Mouse (Mus musculus): Measurements from ENCODE around the gene Tnfsf10.

The Tnfsf10 gene

GRCm38 (mm10) chr3:27302339-27303022 is 14.3 kb upstream of the Tnfsf10 start:
- no peak for DNase-seq (ENCODE audit: low read depth in 1 of 2, low spot score in 2 of 2)

DNA sequence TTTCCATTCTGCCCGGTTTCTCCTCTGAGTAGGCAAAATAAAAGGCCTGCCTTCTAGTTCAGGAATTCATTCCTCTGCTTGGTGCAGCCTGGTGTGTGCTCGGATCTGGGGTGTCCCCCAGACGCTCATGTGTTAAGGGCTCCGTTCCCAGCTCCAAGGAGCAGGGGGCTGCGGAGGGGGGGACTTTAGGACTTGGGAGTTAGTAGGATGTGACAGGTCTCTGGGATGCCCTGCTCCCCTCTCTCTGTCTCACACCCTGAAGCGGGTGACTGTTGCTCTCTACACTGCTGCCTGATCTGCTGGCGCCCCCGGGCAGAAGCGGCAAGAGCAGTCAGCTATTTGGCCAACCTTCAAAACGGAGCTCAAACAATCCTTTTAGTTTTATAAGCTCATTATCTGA is 10.0 kb upstream of the Tnfsf10 start:
- DNase-seq (ENCODE audit: low read depth in 1 of 2, low spot score in 2 of 2), result no peak

GRCm38 (mm10) chr3:27310973-27311372 is 5.9 kb upstream of the Tnfsf10 start:
- no peak for DNase-seq (ENCODE audit: low read depth in 1 of 2, low spot score in 2 of 2)

DNA sequence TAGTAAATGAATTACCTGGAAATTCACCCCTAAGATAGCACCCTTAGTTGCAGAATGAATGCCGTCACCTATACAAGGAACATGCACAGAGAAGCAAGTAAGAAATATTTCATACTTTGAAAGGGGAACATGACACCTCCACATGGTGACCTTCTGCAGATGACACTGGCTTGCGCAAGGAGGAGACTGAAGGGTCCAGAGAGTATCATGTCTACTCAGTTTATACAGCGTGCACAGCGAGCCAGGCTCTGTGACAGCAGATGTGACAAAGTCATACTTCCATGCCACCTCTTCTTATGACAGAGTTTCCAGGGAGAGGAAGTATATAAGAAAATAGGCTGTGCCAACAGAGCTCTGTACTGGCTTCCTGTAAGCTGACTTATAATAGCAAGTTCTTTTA is 5.4 kb upstream of the Tnfsf10 start:
- DNase-seq (ENCODE audit: low read depth in 1 of 2, low spot score in 2 of 2), result no peak

- DNase-seq (ENCODE audit: low read depth in 1 of 2, low spot score in 2 of 2), result no peak
These were observed 2.2 kb upstream of the Tnfsf10 start for GRCm38 (mm10) chr3:27314506-27315164.

DNA sequence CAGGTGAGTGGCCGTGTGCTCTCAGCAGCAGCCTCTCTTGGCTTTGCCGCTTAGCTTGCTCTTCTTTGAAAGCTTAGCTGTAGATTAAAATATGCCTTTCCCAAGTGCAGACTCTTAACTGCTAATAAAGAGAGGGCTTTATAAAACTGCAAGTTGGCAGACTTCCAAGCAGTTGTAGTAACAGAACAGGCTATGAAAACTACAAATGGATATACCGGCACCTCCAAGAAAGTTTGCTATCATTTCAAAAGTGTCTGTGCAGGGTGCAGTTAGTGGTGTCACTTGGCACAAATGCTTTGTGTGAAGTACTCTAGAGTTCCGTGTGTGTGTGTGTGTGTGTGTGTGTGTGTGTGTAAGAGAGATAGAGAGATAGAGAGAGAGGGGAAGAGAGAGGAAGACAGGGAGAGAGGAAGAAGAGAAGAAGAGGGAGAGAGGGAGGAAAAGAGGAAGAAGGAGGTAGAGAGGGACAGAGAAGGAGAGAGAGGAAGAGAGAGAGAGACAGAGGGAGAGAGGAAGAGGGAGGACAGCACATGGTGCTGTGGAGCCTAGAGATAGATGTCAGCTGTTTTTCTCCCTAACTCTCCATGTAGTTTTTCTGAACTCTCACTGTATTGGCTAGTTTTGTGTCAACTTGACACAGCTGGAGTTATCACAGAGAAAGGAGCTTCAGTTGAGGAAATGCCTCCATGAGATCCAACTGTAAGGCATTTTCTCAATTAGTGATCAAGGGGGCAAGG is 628 bp downstream of the Tnfsf10 start:
- DNase-seq (ENCODE audit: low read depth in 1 of 2, low spot score in 2 of 2), result no peak

DNA sequence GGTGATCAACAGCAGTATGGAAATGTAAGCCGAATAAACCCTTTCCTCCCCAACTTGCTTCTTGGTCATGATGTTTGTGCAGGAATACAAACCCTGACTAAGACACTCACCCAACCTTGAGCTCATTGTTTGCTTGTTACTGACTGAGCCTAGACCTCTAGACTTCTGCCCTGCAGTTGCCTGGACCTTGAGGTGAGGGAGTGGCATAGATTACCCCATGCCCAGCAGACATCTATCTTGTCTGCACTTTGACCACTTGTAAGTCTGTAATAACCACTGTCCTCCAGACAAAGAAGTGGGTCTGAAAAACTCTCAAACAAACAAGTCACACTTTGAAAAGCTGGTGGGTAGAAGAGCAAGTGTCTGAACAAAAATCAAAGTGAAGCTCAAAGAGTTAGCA is 2.8 kb downstream of the Tnfsf10 start:
- no peak for DNase-seq (ENCODE audit: low read depth in 1 of 2, low spot score in 2 of 2)

- DNase-seq (ENCODE audit: low read depth in 1 of 2, low spot score in 2 of 2), result no peak
These were observed 4.0 kb downstream of the Tnfsf10 start for GRCm38 (mm10) chr3:27320613-27321495.

DNA sequence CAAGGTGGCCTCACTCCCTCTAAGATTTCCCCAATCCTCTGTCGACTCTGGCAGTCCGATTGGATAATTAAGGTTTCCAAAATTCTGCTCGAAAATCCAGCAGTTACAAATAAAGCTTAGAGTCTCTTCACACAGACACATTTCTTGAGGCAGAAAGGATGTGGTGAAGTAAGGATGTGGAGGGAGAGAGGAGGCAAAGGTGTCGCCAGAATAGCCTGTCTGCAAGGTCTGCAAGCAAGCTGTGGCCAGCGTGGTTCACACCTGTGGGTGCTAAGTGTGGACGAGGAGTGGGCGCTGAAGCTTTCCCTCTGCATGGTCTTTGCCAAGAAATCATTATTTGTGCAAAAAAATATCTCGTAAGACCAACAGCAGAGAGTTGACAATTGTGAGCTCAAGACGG is 5.8 kb downstream of the Tnfsf10 start:
- no peak for DNase-seq (ENCODE audit: low read depth in 1 of 2, low spot score in 2 of 2)

DNA sequence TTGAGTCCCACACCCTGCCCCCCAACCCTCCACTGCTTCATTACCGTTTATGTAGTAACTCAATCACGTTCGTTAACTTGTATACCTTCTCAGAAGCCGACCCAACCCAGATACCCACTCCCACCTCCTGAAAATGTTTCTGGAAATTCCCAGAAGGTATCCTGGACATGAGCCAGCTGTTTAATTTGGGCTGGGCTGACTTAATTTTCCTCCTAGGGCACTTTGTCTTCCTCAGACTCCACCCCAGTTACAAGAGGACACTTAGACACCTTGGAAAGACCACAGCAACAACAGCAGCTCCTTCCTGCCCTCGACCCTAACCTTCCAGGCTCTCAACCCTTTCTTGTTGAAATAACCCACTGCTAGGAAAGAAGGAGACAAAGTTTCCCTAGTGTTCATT is 6.7 kb downstream of the Tnfsf10 start:
- no peak for DNase-seq (ENCODE audit: low read depth in 1 of 2, low spot score in 2 of 2)

DNA sequence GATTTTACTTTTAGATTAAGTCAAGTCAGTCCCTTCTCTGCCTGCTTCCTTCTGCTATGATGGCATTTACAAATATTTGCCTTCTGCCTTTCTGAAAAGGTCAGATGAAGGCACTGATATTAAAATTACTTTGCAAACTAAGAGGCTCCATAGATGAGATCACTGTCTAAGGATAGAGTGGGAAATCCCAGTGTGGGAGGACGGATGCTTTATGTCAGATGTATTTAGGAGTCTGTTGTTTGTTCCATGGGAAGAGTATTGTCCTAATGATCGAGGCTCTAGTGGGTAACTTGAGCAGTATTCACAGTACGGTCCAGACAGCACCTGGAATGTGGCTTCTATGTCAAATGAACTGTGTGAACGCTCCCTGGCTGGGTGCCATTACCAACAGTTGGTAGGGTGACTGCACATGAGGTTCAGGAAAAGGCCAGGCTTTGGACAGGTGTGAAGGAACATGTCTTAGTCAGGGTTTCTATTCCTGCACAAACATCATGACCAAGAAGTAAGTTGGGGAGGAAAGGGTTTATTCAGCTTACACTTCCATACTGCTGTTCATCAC is 9.9 kb downstream of the Tnfsf10 start:
- no peak for DNase-seq (ENCODE audit: low read depth in 1 of 2, low spot score in 2 of 2)

GRCm38 (mm10) chr3:27330706-27331105 is 13.9 kb downstream of the Tnfsf10 start:
- DNase-seq (ENCODE audit: low read depth in 1 of 2, low spot score in 2 of 2), result no peak

DNA sequence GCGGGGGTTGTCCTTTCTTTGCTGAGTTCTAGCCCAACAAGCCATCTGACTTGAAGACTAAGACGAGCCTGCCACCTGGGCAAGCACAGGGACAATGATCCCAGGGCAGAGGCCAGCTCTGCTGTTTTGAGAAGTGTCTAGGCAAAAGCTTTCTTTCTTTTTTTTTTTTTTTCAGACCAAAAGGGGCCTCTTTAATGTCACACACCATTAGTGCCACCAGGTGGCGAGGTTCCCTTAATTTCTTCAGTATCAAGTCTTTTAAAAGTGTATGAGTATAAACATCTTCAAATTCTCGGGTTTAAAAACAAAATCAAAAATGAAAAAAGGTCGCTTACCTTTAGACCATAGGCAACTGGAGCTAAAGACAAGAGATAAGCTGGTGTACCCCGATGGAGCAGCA is 21.6 kb downstream of the Tnfsf10 start:
- DNase-seq (ENCODE audit: low read depth in 1 of 2, low spot score in 2 of 2), result no peak

DNA sequence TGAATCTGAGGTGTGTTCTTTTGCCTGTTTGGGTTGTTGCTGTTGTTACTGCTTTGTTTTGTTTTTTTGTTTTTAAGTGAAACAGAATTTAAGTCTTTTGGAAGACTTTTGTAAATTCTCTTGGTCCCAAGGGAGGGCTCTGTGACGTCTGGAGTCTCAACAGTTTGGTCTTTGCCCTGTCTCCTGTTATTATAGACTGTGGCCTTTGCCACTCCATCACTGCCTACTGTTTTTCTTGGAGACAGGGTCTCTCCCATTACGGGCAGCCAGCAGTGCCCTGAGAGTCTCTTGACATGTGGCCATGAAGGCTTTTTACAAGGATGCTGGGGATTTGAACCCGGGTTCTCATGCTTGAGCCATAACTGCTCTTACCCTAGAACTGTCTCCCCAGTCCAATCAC is 22.1 kb downstream of the Tnfsf10 start:
- DNase-seq (ENCODE audit: low read depth in 1 of 2, low spot score in 2 of 2), result no peak

- DNase-seq (ENCODE audit: low read depth in 1 of 2, low spot score in 2 of 2), result no peak
These were observed 23.9 kb downstream of the Tnfsf10 start for GRCm38 (mm10) chr3:27340757-27341156.

DNA sequence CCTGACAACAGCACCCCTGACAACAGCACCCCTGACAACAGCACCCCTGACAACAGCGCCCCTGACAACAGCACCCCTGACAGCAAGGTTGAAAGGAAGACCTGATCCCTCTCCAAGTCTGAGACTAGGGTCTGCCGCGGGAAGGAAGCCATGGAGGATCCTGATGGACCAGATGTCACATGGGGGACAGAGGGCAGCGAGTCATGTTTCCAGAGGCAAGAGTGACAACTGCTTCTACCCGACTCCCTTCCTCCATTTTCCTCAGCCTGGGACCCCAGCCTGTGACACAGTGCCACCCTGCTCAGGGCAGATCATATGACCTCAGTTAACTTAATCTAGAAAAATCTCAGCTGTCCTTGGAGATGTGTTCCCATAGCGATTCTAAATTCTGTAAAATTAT is 25.6 kb downstream of the Tnfsf10 start:
- DNase-seq (ENCODE audit: low read depth in 1 of 2, low spot score in 2 of 2), result no peak

GRCm38 (mm10) chr3:27345526-27345925 is 28.7 kb downstream of the Tnfsf10 start:
- peak; percentile 33 to 52 for DNase-seq (ENCODE audit: low read depth in 1 of 2, low spot score in 2 of 2)

- no peak for DNase-seq (ENCODE audit: low read depth in 1 of 2, low spot score in 2 of 2)
These were observed 31.6 kb downstream of the Tnfsf10 start for GRCm38 (mm10) chr3:27348462-27348861.

GRCm38 (mm10) chr3:27351105-27351504 is 34.3 kb downstream of the Tnfsf10 start:
- no peak for DNase-seq (ENCODE audit: low read depth in 1 of 2, low spot score in 2 of 2)

DNA sequence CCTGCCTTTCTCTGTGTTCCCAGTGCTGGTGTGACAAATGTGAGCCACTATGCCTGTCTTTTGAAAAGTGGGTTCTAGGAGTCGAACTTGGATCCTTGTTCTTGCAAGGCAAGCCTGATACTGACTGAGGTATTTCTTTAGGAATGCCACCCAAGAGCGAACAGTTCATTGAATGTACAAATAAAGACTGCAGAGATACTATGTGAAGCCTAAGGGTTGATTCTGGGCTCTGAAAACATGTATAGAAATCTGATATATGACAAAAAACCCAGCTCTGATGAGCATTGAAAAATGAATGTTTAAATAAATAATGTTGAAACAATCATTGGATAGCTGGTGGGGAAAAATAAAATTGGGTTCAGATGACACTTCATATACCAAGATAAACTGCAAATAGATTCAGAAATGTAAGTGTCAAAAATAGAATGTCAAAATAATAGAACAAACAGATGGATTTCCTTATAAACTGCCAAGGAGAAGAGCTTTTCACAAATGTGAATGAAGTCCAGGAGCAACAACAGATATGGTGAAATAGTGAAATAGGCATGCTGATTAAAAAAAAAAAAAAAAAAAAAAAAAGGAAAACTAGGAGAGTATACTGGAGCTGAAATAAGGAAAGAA is 42.4 kb downstream of the Tnfsf10 start:
- DNase-seq (ENCODE audit: low read depth in 1 of 2, low spot score in 2 of 2), result no peak

- DNase-seq (ENCODE audit: low read depth in 1 of 2, low spot score in 2 of 2), result no peak
These were observed 53.3 kb downstream of the Tnfsf10 start for GRCm38 (mm10) chr3:27370125-27370524.

Data from monocyte, adult 2 months (primary cell).